Mouse (Mus musculus) stomach, postnatal 0 days (tissue): ENCODE measurements around the gene Pnpt1.

ENCODE experiments used
- CTCF ChIP-seq: IDR thresholded peaks from 2 replicates; pipeline ENCODE4 v1.5.1; 2016; ENCODE audit warnings: antibody characterized with exemption, low read depth, mild to moderate bottlenecking, moderate library complexity
- EP300 ChIP-seq: optimal IDR thresholded peaks from 2 replicates; pipeline ENCODE3; 2016; ENCODE audit warnings: antibody characterized with exemption

GRCm38 (mm10) chr11:29179319-29179718, 48.8 kb downstream of the Pnpt1 start:
- TF ChIP-seq EP300 = no peak
- TF ChIP-seq CTCF = no peak
